Mouse (Mus musculus): ENCODE results near the gene Washc4. TPM values are rescaled to one million over a fixed set of nuclear protein-coding genes. Genes with fewer than 3 reads are reported as not detected.

Washc4 gene
- polyA plus RNA-seq, 1 experiment from 2014 or later: 39.5 TPM

DNA sequence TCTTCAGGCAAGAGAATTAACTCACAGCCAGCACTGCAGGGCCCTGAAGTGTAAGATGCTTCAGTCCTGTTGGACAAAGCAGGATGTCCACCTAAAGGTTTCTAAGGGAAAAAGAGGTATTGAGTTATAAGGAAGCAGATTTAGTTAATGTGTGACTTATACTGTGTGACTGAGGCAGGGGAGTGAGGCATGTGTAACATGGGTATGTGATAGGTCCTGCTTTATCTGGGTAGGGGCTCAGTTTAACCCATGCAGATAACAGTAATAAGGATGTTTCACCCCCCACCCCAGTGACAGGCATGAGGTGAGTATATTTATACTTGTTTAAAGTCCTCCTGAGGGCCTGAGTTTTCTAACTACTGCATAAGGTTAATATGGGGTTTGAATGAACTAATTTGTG lies 19.5 kb downstream of the Washc4 start:
- Histone ChIP-seq H3K4me3 (ENCODE audit: low read depth, low read length) (no peak overlapping the region), H3K27me3 (replicated peaks; ENCODE audit: control insufficient read depth, insufficient read depth, low read length) (no peaks in the 10 kb centered on the region), H3K27ac (ENCODE audit: low read depth) (no peak overlapping the region), H3K9ac (ENCODE audit: low read length) (no peak overlapping the region), H3K36me3 (ENCODE audit: control insufficient read depth, insufficient read depth, low read length) (peaks cover 94% of the 10 kb centered on the region), H3K4me2 (ENCODE audit: low read length) (no peak overlapping the region), H3K9me3 (ENCODE audit: control insufficient read depth, low read length) (no peaks in the 10 kb centered on the region), H3K4me1 (replicated peaks; ENCODE audit: control insufficient read depth, insufficient read depth, low read length) (no peaks in the 10 kb centered on the region)
- DNase-seq (ENCODE audit: low spot score): no peak
- peak; percentile 55; the same call in 1 of the 2 replicates for ATAC-seq (replicated peaks; ENCODE audit: low FRiP score, low TSS enrichment, low read depth)

DNA sequence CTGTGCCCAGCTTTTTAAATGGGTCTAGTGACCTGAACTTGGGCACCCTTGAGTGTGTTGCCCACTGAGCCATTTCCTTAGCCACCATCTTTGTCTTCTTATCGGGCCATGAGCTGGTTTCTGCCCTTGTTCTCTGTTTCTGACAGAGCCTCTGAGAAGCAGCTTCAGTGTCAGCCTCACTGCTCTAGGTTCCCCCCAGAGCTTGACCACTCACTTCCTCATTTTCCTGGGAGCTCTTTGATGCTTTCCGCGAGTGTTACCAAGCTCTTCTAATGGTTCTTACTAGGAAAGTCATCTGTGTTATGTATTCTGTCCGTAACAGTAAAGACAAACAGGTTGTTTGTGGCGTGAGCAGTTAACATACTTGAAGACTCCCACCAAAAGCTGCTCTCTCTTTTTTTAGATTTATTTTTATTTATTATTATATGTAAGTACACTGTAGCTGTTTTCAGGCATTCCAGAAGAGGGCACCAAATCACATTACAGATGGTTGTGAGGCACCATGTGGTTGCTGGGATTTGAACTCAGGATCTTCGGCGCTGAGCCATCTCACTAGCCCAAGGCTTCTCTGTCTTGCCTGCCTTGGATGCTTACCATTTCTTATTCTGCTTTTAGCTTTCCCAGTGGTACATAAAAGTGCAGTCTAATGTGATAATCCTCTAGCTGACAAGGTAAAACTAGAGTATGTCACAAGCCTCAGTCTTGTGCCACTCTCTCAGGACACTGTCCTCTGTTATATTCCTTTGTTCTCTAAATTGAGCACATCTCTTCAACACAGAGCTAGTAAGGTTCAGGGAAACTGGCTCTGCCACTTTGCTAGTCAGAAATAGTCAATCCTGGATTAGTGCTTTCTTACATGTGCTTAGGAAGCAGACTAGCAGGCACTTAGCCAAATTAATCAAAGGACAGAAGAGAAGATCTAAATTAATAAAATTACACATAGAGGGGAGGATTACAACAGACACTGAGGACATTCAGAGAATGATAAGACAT lies 22.2 kb downstream of the Washc4 start:
- WGBS: 93% methylated on average over 7 of the region's 7 CpGs
- no peaks in the 10 kb centered on the region for H3K9me3 ChIP-seq (ENCODE audit: control insufficient read depth, low read length)
- no peak overlapping the region for H3K27ac ChIP-seq (ENCODE audit: low read depth)
- H3K4me1 ChIP-seq (replicated peaks; ENCODE audit: control insufficient read depth, insufficient read depth, low read length): no peaks in the 10 kb centered on the region
- H3K9ac ChIP-seq (ENCODE audit: low read length): no peak overlapping the region
- no peak overlapping the region for H3K4me2 ChIP-seq (ENCODE audit: low read length)
- H3K4me3 ChIP-seq (ENCODE audit: low read depth, low read length): no peak overlapping the region
- ATAC-seq (replicated peaks; ENCODE audit: low FRiP score, low TSS enrichment, low read depth): no peak
- no peaks in the 10 kb centered on the region for H3K27me3 ChIP-seq (replicated peaks; ENCODE audit: control insufficient read depth, insufficient read depth, low read length)
- peaks cover 95% of the 10 kb centered on the region for H3K36me3 ChIP-seq (ENCODE audit: control insufficient read depth, insufficient read depth, low read length)
- DNase-seq (ENCODE audit: low spot score): no peak

DNA sequence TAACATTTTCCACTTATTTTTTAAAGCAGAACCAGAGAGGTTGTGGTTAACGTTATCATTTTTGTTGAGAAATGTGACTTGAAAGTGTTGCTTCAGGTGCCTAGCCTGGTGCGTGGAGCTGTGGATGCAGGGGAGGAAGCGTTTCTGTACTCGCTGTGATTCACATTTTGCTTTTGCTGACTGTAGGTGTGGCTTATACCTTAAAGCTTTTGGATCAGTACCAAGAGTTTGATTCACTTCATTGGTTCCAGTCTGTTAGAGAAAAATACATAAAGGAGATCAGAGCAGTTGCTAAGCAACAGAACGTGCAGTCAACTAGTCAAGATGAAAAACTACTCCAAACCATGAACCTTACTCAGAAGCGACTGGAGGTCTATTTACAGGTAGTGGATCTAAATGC lies 47.2 kb downstream of the Washc4 start:
- 89% methylated on average over 6 of the region's 6 CpGs for WGBS
- H3K36me3 ChIP-seq (ENCODE audit: control insufficient read depth, insufficient read depth, low read length): peaks cover 92% of the 10 kb centered on the region
- H3K9ac ChIP-seq (ENCODE audit: low read length): no peak overlapping the region

DNA sequence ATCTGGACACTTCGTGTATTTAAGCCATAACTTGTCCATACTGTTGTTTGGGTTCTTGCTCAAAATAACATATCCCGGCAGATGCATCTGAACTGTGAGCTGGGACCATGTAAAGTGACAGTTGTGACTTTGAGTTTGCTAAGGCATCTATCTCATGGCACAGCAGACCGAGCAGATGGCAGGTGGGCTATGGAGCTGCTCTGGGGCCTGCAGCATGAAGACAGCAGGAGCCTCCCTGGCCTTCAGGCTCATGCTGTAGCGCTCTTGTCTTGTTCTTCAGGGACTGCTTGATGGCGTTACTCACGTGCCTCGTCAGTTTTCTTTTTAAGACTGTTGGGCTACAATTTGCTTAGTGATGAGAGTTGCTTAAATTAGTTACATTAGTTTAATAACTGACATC lies 49.1 kb downstream of the Washc4 start:
- peaks cover 84% of the 10 kb centered on the region for H3K36me3 ChIP-seq (ENCODE audit: control insufficient read depth, insufficient read depth, low read length)
- no peak for ATAC-seq (replicated peaks; ENCODE audit: low FRiP score, low TSS enrichment, low read depth)
- no peak overlapping the region for H3K4me3 ChIP-seq (ENCODE audit: low read depth, low read length)
- no peak overlapping the region for H3K27ac ChIP-seq (ENCODE audit: low read depth)
- no peaks in the 10 kb centered on the region for H3K9me3 ChIP-seq (ENCODE audit: control insufficient read depth, low read length)
- DNase-seq (ENCODE audit: low spot score): peak; percentile 42
- H3K4me1 ChIP-seq (replicated peaks; ENCODE audit: control insufficient read depth, insufficient read depth, low read length): no peaks in the 10 kb centered on the region
- no peak overlapping the region for H3K9ac ChIP-seq (ENCODE audit: low read length)
- H3K27me3 ChIP-seq (replicated peaks; ENCODE audit: control insufficient read depth, insufficient read depth, low read length): no peaks in the 10 kb centered on the region
- no peak overlapping the region for H3K4me2 ChIP-seq (ENCODE audit: low read length)
- WGBS: 92% methylated on average over 7 of the region's 7 CpGs

More for the DNA sequence above, 47.2 kb downstream of the Washc4 start:
- Histone ChIP-seq H3K27me3 (replicated peaks; ENCODE audit: control insufficient read depth, insufficient read depth, low read length) (no peaks in the 10 kb centered on the region), H3K4me2 (ENCODE audit: low read length) (no peak overlapping the region), H3K9me3 (ENCODE audit: control insufficient read depth, low read length) (no peaks in the 10 kb centered on the region), H3K4me3 (ENCODE audit: low read depth, low read length) (no peak overlapping the region), H3K4me1 (replicated peaks; ENCODE audit: control insufficient read depth, insufficient read depth, low read length) (no peaks in the 10 kb centered on the region), H3K27ac (ENCODE audit: low read depth) (no peak overlapping the region)
- DNase-seq (ENCODE audit: low spot score) (peak; percentile 25), ATAC-seq (replicated peaks; ENCODE audit: low FRiP score, low TSS enrichment, low read depth) (no peak)

DNA sequence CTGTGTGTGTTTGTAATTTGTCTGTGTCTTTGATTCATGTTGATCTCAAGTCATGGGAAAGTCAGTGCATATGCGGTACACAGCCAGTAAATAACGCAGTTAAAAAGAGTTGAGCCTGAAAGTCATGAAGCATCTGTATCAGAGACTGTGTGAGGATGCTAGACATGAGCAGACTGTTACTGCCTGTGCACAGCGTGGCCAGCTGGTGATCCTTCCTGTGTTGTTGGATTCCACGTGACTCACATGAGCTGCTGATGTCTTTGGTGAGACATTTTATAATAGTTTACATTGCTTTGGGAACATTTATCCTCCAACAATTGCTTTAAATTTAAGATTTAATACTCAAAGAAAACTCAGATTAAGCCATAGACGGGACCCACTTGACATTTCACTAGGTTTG lies 51.0 kb downstream of the Washc4 start:
- H3K27me3 ChIP-seq (replicated peaks; ENCODE audit: control insufficient read depth, insufficient read depth, low read length): no peaks in the 10 kb centered on the region
- H3K27ac ChIP-seq (ENCODE audit: low read depth): no peak overlapping the region
- no peaks in the 10 kb centered on the region for H3K4me1 ChIP-seq (replicated peaks; ENCODE audit: control insufficient read depth, insufficient read depth, low read length)
- ATAC-seq (replicated peaks; ENCODE audit: low FRiP score, low TSS enrichment, low read depth): no peak
- H3K36me3 ChIP-seq (ENCODE audit: control insufficient read depth, insufficient read depth, low read length): peaks cover 85% of the 10 kb centered on the region
- no peaks in the 10 kb centered on the region for H3K9me3 ChIP-seq (ENCODE audit: control insufficient read depth, low read length)
- WGBS: 87% methylated on average over 5 of the region's 5 CpGs
- no peak overlapping the region for H3K9ac ChIP-seq (ENCODE audit: low read length)
- H3K4me3 ChIP-seq (ENCODE audit: low read depth, low read length): no peak overlapping the region
- no peak for DNase-seq (ENCODE audit: low spot score)
- H3K4me2 ChIP-seq (ENCODE audit: low read length): no peak overlapping the region

DNA sequence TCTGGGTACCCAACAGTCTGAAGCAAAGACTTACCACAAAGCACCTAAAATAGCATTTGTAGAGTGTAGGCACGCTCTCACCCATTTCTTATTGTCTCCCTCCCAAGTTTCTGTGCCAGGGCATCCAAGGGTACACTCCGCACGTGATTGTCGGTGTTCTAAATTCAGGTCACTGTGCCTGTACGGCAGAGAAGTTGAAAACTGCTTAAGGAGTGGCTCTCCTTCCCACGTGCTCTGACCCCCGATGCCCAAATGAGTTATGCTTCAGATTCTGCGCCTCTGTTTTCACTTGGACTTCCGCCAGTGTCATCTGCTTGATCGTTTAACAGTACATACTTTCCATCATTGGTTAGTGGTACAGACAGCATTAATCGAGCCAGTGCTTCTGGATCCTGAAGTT lies 57.1 kb downstream of the Washc4 start:
- DNase-seq (ENCODE audit: low spot score) (no peak), ATAC-seq (replicated peaks; ENCODE audit: low FRiP score, low TSS enrichment, low read depth) (no peak)
- H3K27me3 ChIP-seq (replicated peaks; ENCODE audit: control insufficient read depth, insufficient read depth, low read length): no peaks in the 10 kb centered on the region
- H3K4me2 ChIP-seq (ENCODE audit: low read length): no peak overlapping the region
- H3K9me3 ChIP-seq (ENCODE audit: control insufficient read depth, low read length): no peaks in the 10 kb centered on the region
- no peak overlapping the region for H3K27ac ChIP-seq (ENCODE audit: low read depth)
- no peaks in the 10 kb centered on the region for H3K4me1 ChIP-seq (replicated peaks; ENCODE audit: control insufficient read depth, insufficient read depth, low read length)
- whole genome bisulfite sequencing: 81% methylated on average over 11 of the region's 11 CpGs
- peaks cover 78% of the 10 kb centered on the region for H3K36me3 ChIP-seq (ENCODE audit: control insufficient read depth, insufficient read depth, low read length)
- H3K4me3 ChIP-seq (ENCODE audit: low read depth, low read length): no peak overlapping the region
- H3K9ac ChIP-seq (ENCODE audit: low read length): no peak overlapping the region

DNA sequence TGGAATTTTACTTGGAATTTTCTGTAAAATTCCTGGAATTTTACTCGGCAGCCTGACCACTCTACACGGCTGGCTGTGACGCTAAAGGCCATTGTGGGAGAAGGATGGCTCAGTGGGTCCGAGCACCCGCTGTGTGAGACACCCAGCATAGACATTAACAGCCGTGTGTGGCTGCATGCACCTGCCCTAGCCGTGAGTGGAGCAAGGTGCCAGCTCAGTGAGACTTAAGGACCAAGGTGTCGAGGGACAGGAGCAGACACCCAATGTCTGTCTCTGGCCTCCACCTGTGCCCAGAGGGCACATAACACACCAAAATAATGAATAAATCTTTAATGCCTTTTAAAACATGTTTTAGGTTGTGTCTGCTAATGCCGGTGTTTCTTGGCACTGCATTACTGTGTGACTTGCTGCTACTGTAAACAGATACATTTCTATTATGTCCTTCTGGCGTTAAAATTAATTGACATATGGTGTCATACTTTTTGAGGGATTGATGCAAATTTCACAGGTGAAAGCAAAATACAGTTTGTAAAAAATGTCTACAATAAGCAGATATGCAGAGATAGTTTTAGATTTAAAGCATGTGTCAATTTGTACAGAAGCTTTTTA lies 60.5 kb downstream of the Washc4 start:
- WGBS: 91% methylated on average over 10 of the region's 10 CpGs
- ATAC-seq (replicated peaks; ENCODE audit: low FRiP score, low TSS enrichment, low read depth) (no peak), DNase-seq (ENCODE audit: low spot score) (no peak)
- H3K27me3 ChIP-seq (replicated peaks; ENCODE audit: control insufficient read depth, insufficient read depth, low read length): no peaks in the 10 kb centered on the region
- no peak overlapping the region for H3K4me2 ChIP-seq (ENCODE audit: low read length)
- no peak overlapping the region for H3K9ac ChIP-seq (ENCODE audit: low read length)
- H3K27ac ChIP-seq (ENCODE audit: low read depth): no peak overlapping the region
- peaks cover 80% of the 10 kb centered on the region for H3K36me3 ChIP-seq (ENCODE audit: control insufficient read depth, insufficient read depth, low read length)
- no peaks in the 10 kb centered on the region for H3K4me1 ChIP-seq (replicated peaks; ENCODE audit: control insufficient read depth, insufficient read depth, low read length)
- no peak overlapping the region for H3K4me3 ChIP-seq (ENCODE audit: low read depth, low read length)
- H3K9me3 ChIP-seq (ENCODE audit: control insufficient read depth, low read length): no peaks in the 10 kb centered on the region

DNA sequence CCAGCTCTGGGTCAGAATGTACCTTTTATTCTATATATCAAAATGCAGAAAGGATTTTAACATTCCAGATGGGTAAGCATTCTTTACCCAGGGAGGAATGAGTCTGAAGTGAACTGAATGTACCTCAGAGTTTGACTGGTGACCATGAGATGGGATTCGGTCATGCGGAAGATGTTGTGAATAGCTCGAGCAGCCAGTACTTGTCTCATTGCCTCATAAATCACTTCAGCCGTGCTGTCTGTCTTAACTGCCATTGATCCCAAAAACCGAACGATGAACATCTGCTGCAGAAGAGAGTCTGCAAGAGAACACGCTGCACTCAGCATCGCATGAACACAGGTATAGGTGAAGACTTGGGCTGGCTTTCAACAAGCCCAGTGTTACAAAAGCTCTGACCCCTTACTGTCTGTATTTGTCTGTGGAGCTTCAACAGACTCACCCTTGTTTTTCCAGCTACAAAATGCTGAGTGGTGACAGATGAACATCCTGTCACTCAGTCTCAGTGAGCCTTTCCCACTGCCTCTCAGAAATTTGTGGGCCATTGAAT lies 62.2 kb downstream of the Washc4 start:
- H3K4me3 ChIP-seq (ENCODE audit: low read depth, low read length): no peak overlapping the region
- H3K27ac ChIP-seq (ENCODE audit: low read depth): no peak overlapping the region
- ATAC-seq (replicated peaks; ENCODE audit: low FRiP score, low TSS enrichment, low read depth) (no peak), DNase-seq (ENCODE audit: low spot score) (no peak)
- H3K36me3 ChIP-seq (ENCODE audit: control insufficient read depth, insufficient read depth, low read length): peaks cover 77% of the 10 kb centered on the region
- WGBS: 79% methylated on average over 8 of the region's 8 CpGs
- H3K9me3 ChIP-seq (ENCODE audit: control insufficient read depth, low read length): no peaks in the 10 kb centered on the region
- H3K9ac ChIP-seq (ENCODE audit: low read length): no peak overlapping the region
- no peaks in the 10 kb centered on the region for H3K27me3 ChIP-seq (replicated peaks; ENCODE audit: control insufficient read depth, insufficient read depth, low read length)
- no peaks in the 10 kb centered on the region for H3K4me1 ChIP-seq (replicated peaks; ENCODE audit: control insufficient read depth, insufficient read depth, low read length)
- H3K4me2 ChIP-seq (ENCODE audit: low read length): no peak overlapping the region

Measured in intestine, embryonic 14.5 days (tissue).